Mouse (Mus musculus) cortical plate, adult 2 months (tissue): ENCODE data around the gene Ankrd1. TPM values are rescaled to one million over a fixed set of nuclear protein-coding genes. Genes with fewer than 3 reads are reported as not detected.

ENCODE experiments used
- H3K27ac ChIP-seq: fragments of 200-500 bp; 2 replicates; pipeline ENCODE4 v1.5.1; 2012; ENCODE audit warnings: low read length, control low read depth, inconsistent platforms; ENCODE audit not compliant: insufficient read depth
- H3K4me1 ChIP-seq: fragments of 200-500 bp; 2 replicates; pipeline ENCODE4 v1.6.1; 2011; ENCODE audit warnings: low read length; ENCODE audit not compliant: control insufficient read depth, insufficient read depth
- H3K4me3 ChIP-seq: fragments of 200-500 bp; 2 replicates; pipeline ENCODE4 v1.5.1; 2011; ENCODE audit warnings: mild to moderate bottlenecking, low read length, control low read depth; ENCODE audit not compliant: insufficient read depth
- CTCF ChIP-seq: fragments of 200-500 bp; IDR thresholded peaks from 2 replicates; pipeline ENCODE4 v1.5.1; 2011; ENCODE audit warnings: mild to moderate bottlenecking, control low read depth, low read length; ENCODE audit not compliant: insufficient read depth; ENCODE audit errors: extremely low read depth
- POLR2A ChIP-seq: fragments of 200-500 bp; IDR thresholded peaks from 2 replicates; pipeline ENCODE4 v1.6.1; 2011; ENCODE audit warnings: mild to moderate bottlenecking, low read length, control low read depth; ENCODE audit not compliant: insufficient read depth; ENCODE audit errors: extremely low read depth
- polyA plus RNA-seq: library from polyadenylated mRNA; depleted of rRNA; stranded (reverse); fragments of >200 nt; gene quantifications from 2 replicates; pipeline ENCODE4 v1.2.3, GENCODE M21; 2012; rRNA removed

Ankrd1 gene
- polyA plus RNA-seq, 1 experiment = 0.10 TPM

DNA sequence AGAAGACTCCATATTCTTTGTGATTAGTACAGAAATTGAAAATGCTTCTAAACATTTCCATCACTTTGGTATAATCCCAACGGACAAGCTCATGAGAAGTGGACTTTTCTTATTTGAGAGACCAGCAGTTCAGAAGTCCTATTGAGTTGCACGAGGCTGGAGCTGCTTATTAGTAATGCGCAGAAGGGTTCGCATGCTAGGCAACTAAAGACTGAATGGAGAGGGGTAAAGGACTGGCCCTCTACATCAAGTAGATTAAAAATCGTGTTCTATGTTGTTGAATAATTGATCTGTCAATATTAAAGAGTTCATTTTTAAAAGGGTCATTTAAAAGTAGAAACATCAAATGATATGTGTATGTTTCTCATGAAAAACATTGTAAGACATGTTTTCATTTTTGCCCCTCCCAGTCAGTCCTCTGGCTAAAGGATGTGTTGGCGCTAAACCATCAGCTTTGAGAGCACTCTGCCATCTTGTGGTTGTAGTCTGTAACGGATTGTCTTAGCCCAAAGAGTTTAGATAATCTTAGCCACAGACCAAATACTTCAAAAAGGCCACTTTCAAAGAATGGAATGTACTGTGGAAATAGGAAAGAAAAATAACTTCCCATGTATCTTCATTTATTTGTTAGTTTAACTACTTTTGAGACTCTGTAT lies 37.2 kb downstream of the Ankrd1 start:
- Histone ChIP-seq H3K27ac (no peak overlapping the region), H3K4me1 (no peaks in the 10 kb centered on the region; the same call in 1 of the 2 replicates), H3K4me3 (peak overlapping the region; percentile 88; the same call in 1 of the 2 replicates)
- no peak for TF ChIP-seq POLR2A
- peak; percentile 62 for TF ChIP-seq CTCF

DNA sequence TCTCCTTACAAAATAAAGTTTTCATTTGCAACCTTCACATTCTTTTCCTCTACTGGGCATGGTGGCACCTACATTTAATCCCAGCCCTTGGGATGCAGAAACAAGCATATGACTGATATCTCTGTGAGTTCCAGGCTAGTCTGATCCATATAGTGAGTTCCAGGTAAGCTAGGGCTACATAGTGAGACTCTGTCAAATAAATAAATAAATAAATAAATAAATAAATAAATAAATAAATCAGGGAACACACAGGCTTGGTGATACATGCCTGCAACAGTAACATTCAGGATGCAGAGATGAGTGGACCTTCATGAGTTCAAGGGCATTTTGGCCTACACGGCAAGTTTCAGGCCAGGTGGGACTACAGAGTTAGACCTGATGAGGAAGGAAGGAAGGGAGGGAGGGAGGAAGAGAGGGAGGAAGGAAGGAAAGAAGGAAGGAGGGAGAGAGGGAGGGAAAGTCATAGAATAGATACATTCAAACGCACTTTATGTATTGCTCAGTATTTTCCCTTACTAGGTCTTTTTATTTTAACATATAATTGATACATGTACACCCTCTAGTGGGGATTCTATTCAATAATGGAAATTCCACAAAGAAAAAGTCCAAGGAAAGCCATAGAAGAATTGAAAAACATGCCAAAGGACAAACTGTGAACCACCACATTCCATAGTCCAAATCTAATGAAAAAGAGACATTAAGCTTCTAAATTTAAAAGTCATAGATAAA lies 56.9 kb downstream of the Ankrd1 start:
- Histone ChIP-seq H3K27ac (no peak overlapping the region), H3K4me1 (no peaks in the 10 kb centered on the region), H3K4me3 (no peak overlapping the region)
- TF ChIP-seq POLR2A (no peak), CTCF (no peak)

Other genes starting within 250 kb of the Ankrd1 start
- 7.7 TPM in 2 replicates for gene Htr7, start 62.6 kb downstream of the Ankrd1 start, polyA plus RNA-seq
- gene Rpp30, start 36.4 kb downstream of the Ankrd1 start, polyA plus RNA-seq = 21.0 and 21.8 TPM in 2 replicates
- gene Pcgf5, start 228.2 kb upstream of the Ankrd1 start, polyA plus RNA-seq = 13.9 and 14.4 TPM in 2 replicates